Comparison of ENCODE assay signal across 8 mouse cellular contexts in genomic region chr8:122550234-122550994, GRCm38 (mm10). TPM values are rescaled to one million over a fixed set of nuclear protein-coding genes. Genes with fewer than 3 reads are reported as not detected.
DNase-seq lines count a peak whose midpoint lies in the region; ATAC-seq and TF ChIP-seq lines count a peak whose summit lies in the region.

No protein-coding gene starts in this region.

- H3K9me3 ChIP-seq in G1E (replicated peaks), result no peaks in the 10 kb centered on the region
- H3K9me3 ChIP-seq in embryonic facial prominence, embryonic 13.5 days, result no peaks in the 10 kb centered on the region
- no peaks in the 10 kb centered on the region for H3K9me3 ChIP-seq in limb, embryonic 11.5 days (ENCODE audit: control insufficient read depth, low read length)
- H3K9me3 ChIP-seq in midbrain, embryonic 16.5 days (replicated peaks; ENCODE audit: control insufficient read depth, low read length, poor library complexity, severe bottlenecking), result no peaks in the 10 kb centered on the region

- peak overlapping the region; percentile 84 for H3K4me2 ChIP-seq in embryonic facial prominence, embryonic 13.5 days
- peak overlapping the region; percentile 91 for H3K4me2 ChIP-seq in limb, embryonic 11.5 days (ENCODE audit: low read depth, severe bottlenecking)
- H3K4me2 ChIP-seq in midbrain, embryonic 16.5 days (ENCODE audit: low read length), result peak overlapping the region; percentile 85

- no peak for TF ChIP-seq CTCF in G1E (IDR thresholded peaks at IDR 0.05; ENCODE audit: low read depth, low read length)

- H3K4me3 ChIP-seq in G1E (ENCODE audit: low read depth, low read length), result peak overlapping the region; percentile 86
- H3K4me3 ChIP-seq in embryonic facial prominence, embryonic 13.5 days, result peak overlapping the region; percentile 83
- peak overlapping the region; percentile 61 for H3K4me3 ChIP-seq in limb, embryonic 11.5 days (ENCODE audit: low read depth, low read length)
- peak overlapping the region; percentile 57 for H3K4me3 ChIP-seq in midbrain, embryonic 16.5 days (ENCODE audit: low read depth, low read length)

- H3K27me3 ChIP-seq in G1E (ENCODE audit: insufficient read depth, low read length), result no peaks in the 10 kb centered on the region
- no peaks in the 10 kb centered on the region for H3K27me3 ChIP-seq in embryonic facial prominence, embryonic 13.5 days
- H3K27me3 ChIP-seq in limb, embryonic 11.5 days (ENCODE audit: control insufficient read depth, insufficient read depth, low read length), result no peaks in the 10 kb centered on the region
- H3K27me3 ChIP-seq in midbrain, embryonic 16.5 days (ENCODE audit: control insufficient read depth, insufficient read depth, low read depth, low read length), result peaks cover 24% of the 10 kb centered on the region

- peak overlapping the region; percentile 91 for H3K9ac ChIP-seq in embryonic facial prominence, embryonic 13.5 days
- H3K9ac ChIP-seq in limb, embryonic 11.5 days (ENCODE audit: low read length), result peak overlapping the region; percentile 90
- peak overlapping the region; percentile 72 for H3K9ac ChIP-seq in midbrain, embryonic 16.5 days (ENCODE audit: low read depth, low read length)

- intact Hi-C loops in heart, postnatal 14 days (cut with DNase I), result no loop called here

- peaks cover 35% of the 10 kb centered on the region for H3K36me3 ChIP-seq in G1E (replicated peaks)
- H3K36me3 ChIP-seq in embryonic facial prominence, embryonic 13.5 days, result peaks cover 5% of the 10 kb centered on the region; the same call in 1 of the 2 replicates
- no peaks in the 10 kb centered on the region for H3K36me3 ChIP-seq in limb, embryonic 11.5 days (ENCODE audit: control insufficient read depth, insufficient read depth, low read length)
- no peaks in the 10 kb centered on the region for H3K36me3 ChIP-seq in midbrain, embryonic 16.5 days (ENCODE audit: control insufficient read depth, insufficient read depth, low read length)

- DNase-seq in 3T3-L1 (ENCODE audit: low read depth, low spot score) (peak; percentile 63), G1E (ENCODE audit: low spot score) (no peak)
- DNase-seq in heart, postnatal 14 days, result peak; percentile 66 to 69
- peak; percentile 74 for DNase-seq in limb, embryonic 11.5 days (ENCODE audit: low spot score)
- no peak for DNase-seq in right cerebral cortex, adult 2 months (ENCODE audit: low spot score in 2 of 2)
- no peak for DNase-seq in right cerebral cortex, adult 18-20 months

- ATAC-seq in G1E (ENCODE audit: extremely low read depth, insufficient number of reproducible peaks, low FRiP score, poor library complexity, severe bottlenecking), result no peak
- peak; percentile 52 for ATAC-seq in embryonic facial prominence, embryonic 13.5 days (ENCODE audit: insufficient number of reproducible peaks, insufficient read depth, low FRiP score, low TSS enrichment, low read depth)
- 0 out of 2 replicates have a peak, but pooled peaks have one; percentile 21 for ATAC-seq in limb, embryonic 11.5 days (ENCODE audit: insufficient number of reproducible peaks, low FRiP score, low TSS enrichment, low read depth)
- ATAC-seq in midbrain, embryonic 16.5 days, result peak; percentile 14; the same call in 1 of the 2 replicates

- H3K4me1 ChIP-seq in G1E (ENCODE audit: insufficient read depth, low read depth, low read length), result peaks cover 71% of the 10 kb centered on the region
- H3K4me1 ChIP-seq in embryonic facial prominence, embryonic 13.5 days, result peaks cover 49% of the 10 kb centered on the region
- peaks cover 23% of the 10 kb centered on the region for H3K4me1 ChIP-seq in limb, embryonic 11.5 days (ENCODE audit: control insufficient read depth, insufficient read depth, low read length)
- H3K4me1 ChIP-seq in midbrain, embryonic 16.5 days (ENCODE audit: control insufficient read depth, insufficient read depth, low read length), result peaks cover 7% of the 10 kb centered on the region; the same call in 1 of the 2 replicates

- H3K27ac ChIP-seq in embryonic facial prominence, embryonic 13.5 days, result peak overlapping the region; percentile 87
- peak overlapping the region; percentile 68; the same call in 1 of the 2 replicates for H3K27ac ChIP-seq in limb, embryonic 11.5 days (replicated peaks; ENCODE audit: low read depth, low read length)
- no peak overlapping the region for H3K27ac ChIP-seq in midbrain, embryonic 16.5 days (ENCODE audit: low read length)

- WGBS in embryonic facial prominence, embryonic 13.5 days, result 3% methylated on average over 51 of the region's 52 CpGs
- 4% methylated on average over 51 of the region's 52 CpGs for WGBS in limb, embryonic 11.5 days
- 4% methylated on average over 52 of the region's 52 CpGs for WGBS in midbrain, embryonic 16.5 days

RNA-seq across cellular contexts. Expression of gene Piezo1, which starts 0.7 kb away (rescaled TPM):
- 77.0 and 95.3 TPM in 2 replicates for total RNA-seq in G1E (2014; fragmentation: Nextera tagmentation)
- total RNA-seq in G1E (2017), result 24.9 and 26.0 TPM in 2 replicates
- polyA plus RNA-seq in G1E (2012), result 69.6 and 79.4 TPM in 2 replicates
- polyA plus RNA-seq in embryonic facial prominence, embryonic 13.5 days (2015; fragmentation: Nextera tagmentation; extraction: Ambion mirVana), result 8.4 and 16.2 TPM in 2 replicates
- total RNA-seq in heart, postnatal 14 days (2021), result 10 to 100 TPM; 27.2 to 30.2 TPM
- 6.2 and 7.2 TPM in 2 replicates for polyA plus RNA-seq in limb, embryonic 11.5 days (2014; fragmentation: Nextera tagmentation; extraction: Ambion mirVana)
- 1.8 and 2.0 TPM in 2 replicates for polyA plus RNA-seq in midbrain, embryonic 16.5 days (2015; fragmentation: Nextera tagmentation; extraction: Ambion mirVana)

RNA-seq across cellular contexts. Expression of gene Cdt1, which starts 17.4 kb away (rescaled TPM):
- total RNA-seq in G1E (2014; fragmentation: Nextera tagmentation) (70.8 and 71.7 TPM in 2 replicates), G1E (2017) (46.9 and 49.9 TPM in 2 replicates)
- 375 and 441 TPM in 2 replicates for polyA plus RNA-seq in G1E (2012)
- polyA plus RNA-seq in embryonic facial prominence, embryonic 13.5 days (2015; fragmentation: Nextera tagmentation; extraction: Ambion mirVana), result 34.3 and 39.6 TPM in 2 replicates
- total RNA-seq in heart, postnatal 14 days (2021), result 1 to 10 TPM; 3.6 to 4.6 TPM
- 46.4 and 51.7 TPM in 2 replicates for polyA plus RNA-seq in limb, embryonic 11.5 days (2014; fragmentation: Nextera tagmentation; extraction: Ambion mirVana)
- polyA plus RNA-seq in midbrain, embryonic 16.5 days (2015; fragmentation: Nextera tagmentation; extraction: Ambion mirVana), result 5.7 and 6.2 TPM in 2 replicates

RNA-seq across cellular contexts. Expression of gene Aprt, which starts 26.3 kb away (rescaled TPM):
- total RNA-seq in G1E (2014; fragmentation: Nextera tagmentation) (110 and 112 TPM in 2 replicates), G1E (2017) (100.0 and 146 TPM in 2 replicates)
- 207 and 389 TPM in 2 replicates for polyA plus RNA-seq in G1E (2012)
- polyA plus RNA-seq in embryonic facial prominence, embryonic 13.5 days (2015; fragmentation: Nextera tagmentation; extraction: Ambion mirVana), result 296 and 355 TPM in 2 replicates
- 10 to 100 TPM; 32.7 to 34.5 TPM for total RNA-seq in heart, postnatal 14 days (2021)
- 271 and 284 TPM in 2 replicates for polyA plus RNA-seq in limb, embryonic 11.5 days (2014; fragmentation: Nextera tagmentation; extraction: Ambion mirVana)
- 156 and 157 TPM in 2 replicates for polyA plus RNA-seq in midbrain, embryonic 16.5 days (2015; fragmentation: Nextera tagmentation; extraction: Ambion mirVana)

Comparison
In these comparisons a context has a peak if more than half of its experiments do, and no peak if none do; other contexts are left out.
1. DNase-seq: peak in 3T3-L1 (single experiment), heart, postnatal 14 days (2 of 2) and limb, embryonic 11.5 days (single experiment); none in G1E (single experiment), right cerebral cortex, adult 2 months (0 of 2) and right cerebral cortex, adult 18-20 months (single experiment).
2. Peak in every context shown above with its lines, with median percentiles within 50 percentile points of each other: H3K4me3 ChIP-seq, H3K4me2 ChIP-seq and H3K9ac ChIP-seq.